Mouse (Mus musculus) CH12.LX (cell line): Measurements from ENCODE around the gene Rapgef4. TPM values are rescaled to one million over a fixed set of nuclear protein-coding genes. Genes with fewer than 3 reads are reported as not detected.

ENCODE experiments used
- DNase-seq: peaks from one replicate; pipeline ENCODE4 v3.0.0-alpha.2; 2013; ENCODE audit errors: extremely low read depth
- H3K27ac ChIP-seq: 2 replicates; pipeline ENCODE4 v1.5.1; 2012; ENCODE audit warnings: low read depth, mild to moderate bottlenecking, control low read depth, moderate library complexity; ENCODE audit not compliant: insufficient read depth
- H3K27me3 ChIP-seq: replicated peaks from 2 replicates; pipeline ENCODE3; 2012; ENCODE audit warnings: inconsistent platforms
- H3K36me3 ChIP-seq, 2 experiments: replicated peaks in 1 of 2; 2 replicates each; pipeline versions ENCODE3 to v1.6.1; 2012; ENCODE audit warnings: inconsistent platforms in 1 of 2, low read length in 1 of 2, mild to moderate bottlenecking in 1 of 2, mixed read lengths in 1 of 2, moderate library complexity in 1 of 2; ENCODE audit not compliant: control insufficient read depth in 1 of 2, insufficient read depth in 1 of 2
- H3K4me1 ChIP-seq, 2 experiments: 2 replicates each; pipeline ENCODE4 v1.6.1; 2012; ENCODE audit warnings: inconsistent platforms in 1 of 2, moderate library complexity in 1 of 2; ENCODE audit not compliant: insufficient read depth in 2 of 2, control insufficient read depth in 1 of 2
- H3K4me2 ChIP-seq: 2 replicates; pipeline ENCODE4 v1.6.1; 2012; ENCODE audit warnings: low read depth, mild to moderate bottlenecking, control low read depth; ENCODE audit not compliant: poor library complexity, insufficient read depth, severe bottlenecking
- H3K4me3 ChIP-seq, 3 experiments: fragments of 150-350 bp in 1 of 3; sonication (generic) in 1 of 3; replicated peaks in 1 of 3; 2 replicates each; pipeline versions ENCODE3 to v1.5.1; 2011 to 2012; ENCODE audit warnings: low read depth in 2 of 3, low read length in 2 of 3, mild to moderate bottlenecking in 2 of 3, moderate library complexity in 2 of 3, control low read depth in 1 of 3, improper control_type of control experiment in 1 of 3, inconsistent platforms in 1 of 3, mixed read lengths in 1 of 3; ENCODE audit not compliant: poor library complexity in 1 of 3
- H3K79me2 ChIP-seq: replicated peaks from 2 replicates; pipeline ENCODE4 v1.6.1; 2012; ENCODE audit warnings: mild to moderate bottlenecking, moderate library complexity; ENCODE audit not compliant: control insufficient read depth, poor library complexity, insufficient read depth, severe bottlenecking; ENCODE audit errors: extremely low read depth
- H3K9ac ChIP-seq: 2 replicates; pipeline ENCODE4 v1.6.1; 2012; ENCODE audit warnings: low read depth, mild to moderate bottlenecking, control low read depth, moderate library complexity; ENCODE audit not compliant: insufficient read depth
- H3K9me3 ChIP-seq: replicated peaks from 2 replicates; pipeline ENCODE3; 2012; ENCODE audit warnings: low read length, inconsistent platforms, mixed read lengths
- CHD1 ChIP-seq: IDR thresholded peaks from 2 replicates; pipeline ENCODE4 v1.6.1; 2012; ENCODE audit warnings: low read depth, low read length, improper control_type of control experiment, inconsistent platforms
- CHD2 ChIP-seq: IDR thresholded peaks from 2 replicates; pipeline ENCODE4 v1.6.1; 2011; ENCODE audit warnings: low read length, improper control_type of control experiment
- CTCF ChIP-seq, 2 experiments: IDR thresholded peaks in 1 of 2; conservative IDR thresholded peaks in 1 of 2; 2 replicates each; pipeline ENCODE4 v1.5.1; 2011 to 2012; ENCODE audit warnings: low read depth in 2 of 2, low read length in 2 of 2, improper control_type of control experiment in 1 of 2, inconsistent platforms in 1 of 2, mild to moderate bottlenecking in 1 of 2, moderate library complexity in 1 of 2
- E2F4 ChIP-seq: IDR thresholded peaks from 2 replicates; pipeline ENCODE4 v1.6.1; 2011; ENCODE audit warnings: low read depth, low read length, improper control_type of control experiment; ENCODE audit not compliant: insufficient replicate concordance
- ELF1 ChIP-seq: IDR thresholded peaks from 2 replicates; pipeline ENCODE4 v1.6.1; 2014; ENCODE audit warnings: low read depth, mild to moderate bottlenecking, inconsistent platforms, low read length, improper control_type of control experiment
- EP300 ChIP-seq: IDR thresholded peaks from 2 replicates; pipeline ENCODE4 v1.6.1; 2011; ENCODE audit warnings: low read length, improper control_type of control experiment
- ETS1 ChIP-seq: conservative IDR thresholded peaks from 2 replicates; pipeline ENCODE4 v1.6.1; 2012; ENCODE audit warnings: low read depth, mild to moderate bottlenecking, inconsistent platforms, low read length, improper control_type of control experiment, moderate library complexity
- HCFC1 ChIP-seq: IDR thresholded peaks from 2 replicates; pipeline ENCODE4 v1.6.1; 2012; ENCODE audit warnings: low read depth, mild to moderate bottlenecking, inconsistent platforms, low read length, improper control_type of control experiment
- JUND ChIP-seq: conservative IDR thresholded peaks from 2 replicates; pipeline ENCODE4 v1.6.1; 2011; ENCODE audit warnings: low read depth, low read length, improper control_type of control experiment
- MAX ChIP-seq: IDR thresholded peaks from 2 replicates; pipeline ENCODE4 v1.6.1; 2011; ENCODE audit warnings: low read length, improper control_type of control experiment
- MYC ChIP-seq: IDR thresholded peaks from 2 replicates; pipeline ENCODE4 v1.6.1; 2011; ENCODE audit warnings: low read depth, mild to moderate bottlenecking, improper control_type of control experiment, low read length
- NELFE ChIP-seq: IDR thresholded peaks from 2 replicates; pipeline ENCODE4 v1.6.1; 2011; ENCODE audit warnings: low read depth, low read length, improper control_type of control experiment
- PAX5 ChIP-seq: IDR thresholded peaks from 2 replicates; pipeline ENCODE4 v1.6.1; 2012; ENCODE audit warnings: low read length, inconsistent platforms, mixed read lengths
- POLR2A ChIP-seq: IDR thresholded peaks from 2 replicates; pipeline ENCODE4 v1.6.1; 2011; ENCODE audit warnings: low read depth, mild to moderate bottlenecking, improper control_type of control experiment, low read length
- SIN3A ChIP-seq: IDR thresholded peaks from 2 replicates; pipeline ENCODE4 v1.6.1; 2012; ENCODE audit warnings: low read length, improper control_type of control experiment, inconsistent platforms
- TBP ChIP-seq: conservative IDR thresholded peaks from 2 replicates; pipeline ENCODE4 v1.6.1; 2011; ENCODE audit warnings: low read depth, low read length, improper control_type of control experiment
- USF1 ChIP-seq: IDR thresholded peaks from 2 replicates; pipeline ENCODE4 v1.6.1; 2014; ENCODE audit warnings: low read depth, mild to moderate bottlenecking, inconsistent platforms, low read length, improper control_type of control experiment
- ZNF384 ChIP-seq: IDR thresholded peaks from 2 replicates; pipeline ENCODE4 v1.6.1; 2012; ENCODE audit warnings: low read depth, low read length, improper control_type of control experiment, inconsistent platforms
- dilution Hi-C: fragments of 300-500 bp; cut with MboI; formaldehyde crosslinking; loops from 2 replicates; pipeline ENCODE4 v1.14.3; 2020; ENCODE audit warnings: low sequenced_read_pairs; ENCODE audit not compliant: extremely low pct_unique_long_range_greater_than_20kb, extremely low pct_ligation_motif_present
- in situ Hi-C: fragments of 300-500 bp; cut with MboI; formaldehyde crosslinking; loops from 3 replicates; pipeline ENCODE4 v1.14.3; 2019; ENCODE audit warnings: low sequenced_read_pairs, low pct_ligation_motif_present, low pct_unique_long_range_greater_than_20kb, mixed read lengths
- polyA plus RNA-seq: library from polyadenylated mRNA; unstranded; fragments of >175 nt; gene quantifications from 2 replicates; pipeline ENCODE4 v1.2.1, GENCODE M21; 2012; ENCODE audit warnings: low read depth; ENCODE audit not compliant: insufficient read length
- total RNA-seq, 2 experiments: library from RNA; depleted of rRNA; stranded (reverse); fragments of 300-350 nt in 1 of 2; fragments of >200 nt in 1 of 2; gene quantifications; 2 replicates each; pipeline ENCODE4 v1.2.3; 2012 to 2014

Rapgef4 gene
- total and polyA plus RNA-seq, 3 experiments: 0.12 to 0.13 TPM; not detected in 1

- dilution Hi-C loops: no loop called here
- Histone ChIP-seq H3K9ac (no peak overlapping the region), H3K9me3 (no peaks in the 10 kb centered on the region), H3K27me3 (no peaks in the 10 kb centered on the region), H3K36me3 (no peaks in the 10 kb centered on the region), H3K27ac (no peak overlapping the region), H3K4me3 (no peak overlapping the region), H3K79me2 (no peaks in the 10 kb centered on the region), H3K4me1 (peaks cover 7 to 18% of the 10 kb centered on the region in 2 experiments), H3K4me2 (no peak overlapping the region)
- no peak for TF ChIP-seq ETS1
- in situ Hi-C loops: no loop called here
- no peak for DNase-seq
Measured at GRCm38 (mm10) chr2:72175971-72176370, 194.9 kb downstream of the Rapgef4 start.

GRCm38 (mm10) chr2:72177214-72178023 is 196.4 kb downstream of the Rapgef4 start:
- DNase-seq: no peak
- H3K9me3 ChIP-seq: no peaks in the 10 kb centered on the region
- no peak for TF ChIP-seq ETS1
- no peak for TF ChIP-seq CHD2
- no peak for TF ChIP-seq CTCF (conservative IDR thresholded peaks at IDR 0.05 in 1 of 2, IDR thresholded peaks at IDR 0.05 in 1 of 2; ENCODE audit: low read depth in 2 of 2, low read length in 2 of 2)
- no peak for TF ChIP-seq PAX5
- TF ChIP-seq MAX: no peak
- no peak for TF ChIP-seq ELF1
- TF ChIP-seq NELFE: no peak
- no peak for TF ChIP-seq MYC
- TF ChIP-seq E2F4: no peak
- no peak for TF ChIP-seq CHD1
- no peak for TF ChIP-seq EP300
- TF ChIP-seq POLR2A: no peak
- TF ChIP-seq HCFC1: no peak
- no peak for TF ChIP-seq ZNF384
- TF ChIP-seq TBP: no peak
- no peak for TF ChIP-seq SIN3A
- no peak for TF ChIP-seq JUND
- TF ChIP-seq USF1: no peak
- H3K36me3 ChIP-seq: no peaks in the 10 kb centered on the region
- H3K27me3 ChIP-seq: no peaks in the 10 kb centered on the region
- H3K9ac ChIP-seq: no peak overlapping the region
- in situ Hi-C loops: no loop called here
- H3K4me2 ChIP-seq: no peak overlapping the region
- H3K79me2 ChIP-seq: no peaks in the 10 kb centered on the region
- H3K4me1 ChIP-seq: peaks cover 0 to 12% of the 10 kb centered on the region in 2 experiments; a peak in 2 of 4 replicates
- dilution Hi-C loops: no loop called here
- H3K4me3 ChIP-seq: no peak overlapping the region
- H3K27ac ChIP-seq: no peak overlapping the region
